Mouse (Mus musculus): ENCODE measurements around the gene Dtd2.

DNA sequence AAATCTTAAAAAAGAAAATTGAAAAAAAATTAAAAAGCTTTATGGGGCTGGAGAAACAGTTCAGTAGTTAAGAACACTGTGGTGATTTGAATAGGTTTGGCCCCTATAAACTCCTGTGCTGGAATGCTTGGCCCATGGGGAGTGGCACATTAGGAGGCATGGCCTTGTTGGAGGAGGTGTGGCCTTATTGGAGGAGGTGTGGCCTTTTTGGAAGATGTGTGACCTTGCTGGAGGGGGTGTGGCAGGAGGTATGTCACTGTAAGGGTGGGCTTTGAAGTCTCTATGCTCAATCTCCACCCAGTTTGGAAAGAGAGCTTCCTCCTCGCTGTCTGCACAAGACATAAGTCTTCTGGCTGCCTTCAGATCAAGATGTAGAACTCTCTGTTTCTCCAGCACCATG, 31.9 kb downstream of the Dtd2 start:
- TF ChIP-seq POLR2AphosphoS2 (IDR thresholded peaks at IDR 0.05; ENCODE audit: insufficient read length, low read depth), result no peak
- TF ChIP-seq E2F4 (IDR thresholded peaks at IDR 0.05; ENCODE audit: insufficient read depth), result no peak
- no peak for TF ChIP-seq MAX (IDR thresholded peaks at IDR 0.05; ENCODE audit: low read depth)
- TF ChIP-seq POLR2A (IDR thresholded peaks at IDR 0.05; ENCODE audit: insufficient read length, low read depth), result no peak
- TF ChIP-seq USF1 (IDR thresholded peaks at IDR 0.05; ENCODE audit: low read depth), result no peak
- TF ChIP-seq TCF12 (IDR thresholded peaks at IDR 0.05; ENCODE audit: insufficient read depth, poor library complexity, severe bottlenecking), result no peak
- TF ChIP-seq REST (IDR thresholded peaks at IDR 0.05; ENCODE audit: insufficient read depth, insufficient read length), result no peak
- no peak for TF ChIP-seq TCF3 (IDR thresholded peaks at IDR 0.05; ENCODE audit: insufficient read length, low read depth)
- TF ChIP-seq MYOG (IDR thresholded peaks at IDR 0.05; ENCODE audit: control insufficient read depth in 1 of 3, insufficient read depth in 1 of 3, insufficient read length in 2 of 3, low read depth in 2 of 3), result no peak
- TF ChIP-seq CEBPB (IDR thresholded peaks at IDR 0.05; ENCODE audit: insufficient read depth, poor library complexity, severe bottlenecking), result no peak
